Mouse (Mus musculus) megakaryocyte, embryonic 14.5 days (primary cell): ENCODE results near the gene Arhgap28. TPM values are rescaled to one million over a fixed set of nuclear protein-coding genes. Genes with fewer than 3 reads are reported as not detected.

Source experiments
- H3K27me3 ChIP-seq: replicated peaks from 2 replicates; pipeline ENCODE3; 2012; ENCODE audit warnings: inconsistent platforms
- H3K36me3 ChIP-seq: replicated peaks from 2 replicates; pipeline ENCODE3; 2012; ENCODE audit warnings: low read length, inconsistent platforms, mixed read lengths
- H3K4me1 ChIP-seq: 2 replicates; pipeline ENCODE4 v1.6.1; 2012; ENCODE audit warnings: inconsistent platforms
- H3K4me3 ChIP-seq: replicated peaks from 2 replicates; pipeline ENCODE3; 2012; ENCODE audit warnings: moderate library complexity, mild to moderate bottlenecking, inconsistent platforms
- H3K9me3 ChIP-seq: 2 replicates; pipeline ENCODE4 v1.6.1; 2012; ENCODE audit warnings: inconsistent platforms
- FLI1 ChIP-seq: IDR thresholded peaks from 2 replicates; pipeline ENCODE4 v1.6.1; 2012; ENCODE audit warnings: low read length, inconsistent platforms, mixed read lengths
- GATA1 ChIP-seq: IDR thresholded peaks from 3 replicates; pipeline ENCODE4 v1.6.1; 2012; ENCODE audit warnings: mixed read lengths, low read length, inconsistent platforms, borderline replicate concordance
- polyA plus RNA-seq: library from polyadenylated mRNA; stranded (reverse); fragments of >175 nt; gene quantifications from 2 replicates; pipeline ENCODE4 v1.2.3, GENCODE M21; 2012; ENCODE audit warnings: low replicate concordance; ENCODE audit not compliant: insufficient read depth

Arhgap28 gene
- polyA plus RNA-seq, 1 experiment, result 0.13 TPM

- Histone ChIP-seq H3K9me3 (peaks cover 47% of the 10 kb centered on the region), H3K27me3 (no peaks in the 10 kb centered on the region), H3K4me3 (no peak overlapping the region), H3K36me3 (no peaks in the 10 kb centered on the region), H3K4me1 (no peaks in the 10 kb centered on the region)
- TF ChIP-seq GATA1 (no peak), FLI1 (no peak)
Observed at GRCm38 (mm10) chr17:67912640-67913039, 91.3 kb downstream of the Arhgap28 start.

GRCm38 (mm10) chr17:67912051-67912450 lies 91.9 kb downstream of the Arhgap28 start:
- TF ChIP-seq GATA1 (no peak), FLI1 (no peak)
- Histone ChIP-seq H3K4me3 (no peak overlapping the region), H3K27me3 (no peaks in the 10 kb centered on the region), H3K36me3 (no peaks in the 10 kb centered on the region), H3K4me1 (no peaks in the 10 kb centered on the region), H3K9me3 (peaks cover 44% of the 10 kb centered on the region)

- H3K27me3 ChIP-seq, result no peaks in the 10 kb centered on the region
- TF ChIP-seq GATA1 (no peak), FLI1 (no peak)
- H3K4me1 ChIP-seq, result no peaks in the 10 kb centered on the region
- H3K36me3 ChIP-seq, result no peaks in the 10 kb centered on the region
- no peak overlapping the region for H3K4me3 ChIP-seq
- peaks cover 26% of the 10 kb centered on the region for H3K9me3 ChIP-seq
Observed at GRCm38 (mm10) chr17:67908537-67908936, 95.4 kb downstream of the Arhgap28 start.

- Histone ChIP-seq H3K4me1 (no peaks in the 10 kb centered on the region), H3K36me3 (no peaks in the 10 kb centered on the region), H3K4me3 (no peak overlapping the region), H3K9me3 (peaks cover 23% of the 10 kb centered on the region), H3K27me3 (no peaks in the 10 kb centered on the region)
- TF ChIP-seq GATA1, result no peak
- TF ChIP-seq FLI1, result no peak
Observed at GRCm38 (mm10) chr17:67908137-67908536, 95.8 kb downstream of the Arhgap28 start.

- Histone ChIP-seq H3K36me3 (no peaks in the 10 kb centered on the region), H3K9me3 (peaks cover 21% of the 10 kb centered on the region)
- TF ChIP-seq GATA1, result no peak
- TF ChIP-seq FLI1, result no peak
Observed at GRCm38 (mm10) chr17:67907532-67908054, 96.3 kb downstream of the Arhgap28 start.

GRCm38 (mm10) chr17:67906236-67906635 lies 97.7 kb downstream of the Arhgap28 start:
- Histone ChIP-seq H3K9me3 (peaks cover 12% of the 10 kb centered on the region), H3K4me3 (no peak overlapping the region), H3K27me3 (no peaks in the 10 kb centered on the region), H3K36me3 (no peaks in the 10 kb centered on the region), H3K4me1 (no peaks in the 10 kb centered on the region)
- TF ChIP-seq GATA1 (no peak), FLI1 (no peak)

More at GRCm38 (mm10) chr17:67907532-67908054, 96.3 kb downstream of the Arhgap28 start:
- Histone ChIP-seq H3K27me3 (no peaks in the 10 kb centered on the region), H3K4me3 (peak overlapping the region; percentile 9), H3K4me1 (no peaks in the 10 kb centered on the region)

GRCm38 (mm10) chr17:67904315-67904944 lies 99.5 kb downstream of the Arhgap28 start:
- no peaks in the 10 kb centered on the region for H3K27me3 ChIP-seq

GRCm38 (mm10) chr17:67902847-67903246 lies 101.1 kb downstream of the Arhgap28 start:
- Histone ChIP-seq H3K9me3 (peaks cover 20% of the 10 kb centered on the region), H3K27me3 (no peaks in the 10 kb centered on the region), H3K36me3 (no peaks in the 10 kb centered on the region), H3K4me3 (no peak overlapping the region), H3K4me1 (no peaks in the 10 kb centered on the region)
- TF ChIP-seq GATA1 (no peak), FLI1 (no peak)

More at GRCm38 (mm10) chr17:67904315-67904944, 99.5 kb downstream of the Arhgap28 start:
- H3K9me3 ChIP-seq, result peaks cover 20% of the 10 kb centered on the region
- no peaks in the 10 kb centered on the region for H3K36me3 ChIP-seq
- H3K4me3 ChIP-seq, result no peak overlapping the region
- H3K4me1 ChIP-seq, result no peaks in the 10 kb centered on the region
- TF ChIP-seq GATA1 (no peak), FLI1 (no peak)

- Histone ChIP-seq H3K4me1 (no peaks in the 10 kb centered on the region), H3K36me3 (no peaks in the 10 kb centered on the region), H3K4me3 (no peak overlapping the region), H3K9me3 (peaks cover 27% of the 10 kb centered on the region), H3K27me3 (no peaks in the 10 kb centered on the region)
- TF ChIP-seq FLI1 (no peak), GATA1 (no peak)
Observed at GRCm38 (mm10) chr17:67901161-67901560, 102.8 kb downstream of the Arhgap28 start.

- peaks cover 25% of the 10 kb centered on the region for H3K9me3 ChIP-seq
Observed at GRCm38 (mm10) chr17:67899376-67899775, 104.5 kb downstream of the Arhgap28 start.

GRCm38 (mm10) chr17:67896413-67896812 lies 107.5 kb downstream of the Arhgap28 start:
- Histone ChIP-seq H3K4me1 (no peaks in the 10 kb centered on the region), H3K4me3 (no peak overlapping the region), H3K27me3 (no peaks in the 10 kb centered on the region), H3K9me3 (peaks cover 32% of the 10 kb centered on the region), H3K36me3 (no peaks in the 10 kb centered on the region)
- TF ChIP-seq FLI1 (no peak), GATA1 (no peak)

More at GRCm38 (mm10) chr17:67899376-67899775, 104.5 kb downstream of the Arhgap28 start:
- no peaks in the 10 kb centered on the region for H3K36me3 ChIP-seq
- no peak overlapping the region for H3K4me3 ChIP-seq
- TF ChIP-seq GATA1 (no peak), FLI1 (no peak)
- H3K4me1 ChIP-seq, result no peaks in the 10 kb centered on the region
- H3K27me3 ChIP-seq, result no peaks in the 10 kb centered on the region
